In genomic region chr5:122935810-122936209, GRCm38 (mm10) we compare ENCODE assay signal across 15 mouse cellular contexts. TPM values are rescaled to one million over a fixed set of nuclear protein-coding genes. Genes with fewer than 3 reads are reported as not detected.
DNase-seq lines count a peak whose midpoint lies in the region; ATAC-seq and TF ChIP-seq lines count a peak whose summit lies in the region.
"Had no signal": no experiment of that assay in that cellular context is flagged by ENCODE, and none has a peak within 500 bp of the region (broad histone marks: within the 10 kb centered on the region; RNA-seq: fewer than 3 reads in every experiment).

No protein-coding gene starts in this region.

- TF ChIP-seq EP300 in liver, postnatal 0 days (IDR thresholded peaks at IDR 0.05; ENCODE audit: low read depth): no peak

- H3K9me3 ChIP-seq in heart, embryonic 12.5 days (replicated peaks): no peaks in the 10 kb centered on the region
- no peaks in the 10 kb centered on the region for H3K9me3 ChIP-seq in liver, postnatal 0 days (ENCODE audit: low read length)
- H3K9me3 ChIP-seq in E14TG2a.4 (ENCODE audit: low read length): no peaks in the 10 kb centered on the region
- H3K9me3 ChIP-seq: embryonic facial prominence, embryonic 12.5 days; kidney, embryonic 15.5 days; limb, embryonic 15.5 days had no signal

- H3K27ac ChIP-seq in heart, embryonic 12.5 days (ENCODE audit: poor library complexity, severe bottlenecking): no peak overlapping the region
- H3K27ac ChIP-seq in liver, postnatal 0 days (ENCODE audit: low read depth): no peak overlapping the region
- H3K27ac ChIP-seq: embryonic facial prominence, embryonic 12.5 days; kidney, embryonic 15.5 days had no signal

- no peak for DNase-seq in heart, adult 9 months (ENCODE audit: low spot score in 2 of 2)
- no peak for DNase-seq in liver, postnatal 0 days
- no peak for DNase-seq in liver
- DNase-seq in induced T-regulatory cell, adult 2 months (ENCODE audit: low read depth): peak; percentile 32
- no peak for DNase-seq in urinary bladder, postnatal 14 days (ENCODE audit: low spot score)
- DNase-seq: cerebellum, adult 11-12 months; heart, postnatal 14 days; thymus, postnatal 4 days had no signal

- 0 out of 2 replicates have a peak, but pooled peaks have one; percentile 30 for ATAC-seq in heart, embryonic 12.5 days (ENCODE audit: insufficient number of reproducible peaks, low FRiP score)
- ATAC-seq in liver, postnatal 0 days: no peak
- ATAC-seq: hindbrain, embryonic 16.5 days; midbrain, embryonic 16.5 days had no signal

- peak; percentile 44 for TF ChIP-seq CTCF in liver, postnatal 0 days (IDR thresholded peaks at IDR 0.05; ENCODE audit: low read depth)
- peak; percentile 18; the same call in 1 of the 2 replicates for TF ChIP-seq CTCF in E14TG2a.4 (conservative IDR thresholded peaks at IDR 0.05; ENCODE audit: low read length)

- no peaks in the 10 kb centered on the region for H3K27me3 ChIP-seq in heart, embryonic 12.5 days (replicated peaks)
- H3K27me3 ChIP-seq in liver, postnatal 0 days (ENCODE audit: insufficient read depth, low read length): no peaks in the 10 kb centered on the region
- no peaks in the 10 kb centered on the region for H3K27me3 ChIP-seq in E14TG2a.4 (ENCODE audit: insufficient read depth, low read length)
- H3K27me3 ChIP-seq: embryonic facial prominence, embryonic 12.5 days; kidney, embryonic 15.5 days; limb, embryonic 15.5 days had no signal

- H3K4me2 ChIP-seq in heart, embryonic 12.5 days: no peak overlapping the region
- H3K4me2 ChIP-seq in liver, postnatal 0 days (ENCODE audit: low read depth, low read length): no peak overlapping the region
- H3K4me2 ChIP-seq: embryonic facial prominence, embryonic 12.5 days; kidney, embryonic 15.5 days; limb, embryonic 15.5 days had no signal

- no peak overlapping the region for H3K9ac ChIP-seq in heart, embryonic 12.5 days
- H3K9ac ChIP-seq in liver, postnatal 0 days (replicated peaks): no peak overlapping the region
- H3K9ac ChIP-seq: embryonic facial prominence, embryonic 12.5 days; kidney, embryonic 15.5 days; limb, embryonic 15.5 days had no signal

- WGBS in heart, embryonic 12.5 days: 75% methylated on average over 4 of the region's 4 CpGs
- WGBS in liver, postnatal 0 days (ENCODE audit: insufficient replicate concordance): 74% methylated on average over 4 of the region's 4 CpGs

- H3K4me1 ChIP-seq in heart, embryonic 12.5 days (replicated peaks): peaks cover 27% of the 10 kb centered on the region
- peaks cover 15% of the 10 kb centered on the region for H3K4me1 ChIP-seq in liver, postnatal 0 days (ENCODE audit: insufficient read depth)
- H3K4me1 ChIP-seq in E14TG2a.4 (replicated peaks; ENCODE audit: low read depth, low read length): peaks cover 44% of the 10 kb centered on the region

- peaks cover 30% of the 10 kb centered on the region for H3K36me3 ChIP-seq in heart, embryonic 12.5 days
- H3K36me3 ChIP-seq in liver, postnatal 0 days (replicated peaks; ENCODE audit: insufficient read depth, low read length): no peaks in the 10 kb centered on the region
- peaks cover 80% of the 10 kb centered on the region for H3K36me3 ChIP-seq in E14TG2a.4 (ENCODE audit: insufficient read depth, low read length)

- no peak overlapping the region for H3K4me3 ChIP-seq in heart, embryonic 12.5 days
- H3K4me3 ChIP-seq in liver, postnatal 0 days (ENCODE audit: low read depth, low read length): no peak overlapping the region
- no peak overlapping the region for H3K4me3 ChIP-seq in E14TG2a.4 (replicated peaks; ENCODE audit: low read length)
- H3K4me3 ChIP-seq: embryonic facial prominence, embryonic 12.5 days; kidney, embryonic 15.5 days; limb, embryonic 15.5 days had no signal

RNA-seq across cellular contexts. Expression of gene Kdm2b, which starts 53.8 kb away (rescaled TPM):
- 38.6 and 39.8 TPM in 2 replicates for polyA plus RNA-seq in heart, embryonic 12.5 days (2016; fragmentation: Nextera tagmentation; extraction: Ambion mirVana)
- 7.6 and 8.3 TPM in 2 replicates for polyA plus RNA-seq in liver, postnatal 0 days (2015; fragmentation: Nextera tagmentation; extraction: Ambion mirVana)
